In the genomic region with DNA sequence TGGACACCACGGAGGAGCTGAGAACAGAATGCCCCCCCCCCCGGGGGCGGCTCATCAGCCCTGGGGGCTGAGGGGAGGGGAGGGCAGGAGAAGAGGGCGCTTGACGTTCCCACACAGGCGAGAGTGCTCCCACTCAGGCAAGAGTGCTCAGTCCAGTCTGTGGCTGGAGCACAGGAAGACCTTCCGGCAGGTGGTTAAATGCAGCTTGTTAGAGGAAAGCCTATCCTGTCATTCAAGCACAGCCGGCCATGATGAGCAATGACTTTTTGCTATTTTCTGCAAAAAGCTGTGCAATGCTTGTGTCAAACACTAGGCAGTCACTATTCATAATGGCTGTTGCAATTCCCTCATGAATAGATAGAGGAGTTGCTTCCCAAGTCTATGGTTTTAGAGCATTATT, we compare ENCODE assay signal across 23 mouse cellular contexts.
"Had no signal": no experiment of that assay in that cellular context is flagged by ENCODE, and none has a peak within 500 bp of the region (broad histone marks: within the 10 kb centered on the region; RNA-seq: fewer than 3 reads in every experiment).

No protein-coding gene starts in this region.

- DNase-seq: gastrocnemius, adult 2 months; gastrocnemius, postnatal 10 days; gastrocnemius, postnatal 25 days; heart, adult 18-20 months; heart, postnatal 10 days; heart, postnatal 4 days; kidney, adult 11 months; kidney, adult 2 months; kidney, adult 9 months; kidney, postnatal 14 days; kidney, postnatal 36 days; layer of hippocampus, postnatal 36 days; left cerebral cortex, postnatal 4 days had no signal

- H3K4me3 ChIP-seq: gastrocnemius, adult 2 months; heart, embryonic 10.5 days; heart, embryonic 12.5 days; hindbrain, embryonic 13.5 days; hindbrain, embryonic 15.5 days; kidney, embryonic 15.5 days; limb, embryonic 13.5 days; limb, embryonic 15.5 days had no signal

- ATAC-seq: hindbrain, postnatal 0 days; intestine, embryonic 16.5 days had no signal

- H3K27ac ChIP-seq: gastrocnemius, adult 2 months; heart, embryonic 10.5 days; hindbrain, embryonic 13.5 days; hindbrain, embryonic 15.5 days; hindbrain, postnatal 0 days; kidney, embryonic 15.5 days; kidney, postnatal 0 days; limb, embryonic 13.5 days; limb, embryonic 15.5 days had no signal
